Mouse (Mus musculus): ENCODE measurements at regions not wholly inside any gene's neighbourhood (a gene's known extent, or its start where the extent isn't known, plus 50 kb on each side); places are given as distances from the start of the nearest gene placed in this dataset.

DNA sequence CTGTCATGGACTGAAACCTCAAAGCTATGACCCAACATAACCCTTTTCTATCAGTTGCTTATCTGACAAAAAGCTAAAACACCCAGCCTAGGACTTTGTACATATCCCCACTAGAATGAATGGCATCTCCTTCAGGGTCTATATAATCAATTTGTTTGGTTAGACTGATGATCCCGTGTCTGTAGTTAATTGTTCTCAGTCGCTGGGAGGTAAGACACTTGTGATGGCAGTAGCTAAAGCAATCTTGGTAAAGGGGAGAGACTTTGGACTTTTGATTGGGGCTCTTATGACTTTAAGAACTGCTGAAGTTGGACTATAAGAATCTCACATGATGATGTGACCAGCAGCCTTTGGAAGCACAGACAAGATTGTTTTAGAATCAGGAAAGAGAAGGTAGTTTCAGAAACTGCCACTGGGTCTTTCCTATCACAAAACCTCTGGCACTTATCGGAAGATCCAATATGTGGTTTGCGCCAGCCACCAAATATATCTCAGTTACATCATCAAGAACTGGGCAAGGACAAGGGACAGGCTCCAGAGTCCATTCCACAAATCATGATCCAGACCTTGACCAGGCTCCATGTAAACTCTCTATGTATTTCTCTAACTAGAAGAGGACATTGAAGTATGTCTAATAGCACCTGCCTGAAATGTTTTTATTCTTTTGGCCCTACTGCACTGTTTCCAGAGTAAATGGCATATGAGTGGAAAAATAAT is 183.1 kb downstream of the Sp3 start:
- H3K27me3 ChIP-seq (ENCODE audit: control insufficient read depth, insufficient read depth, low read length) = no peaks in the 10 kb centered on the region
- no peak overlapping the region for H3K27ac ChIP-seq
- intact Hi-C loops (cut with DNase I) = no loop called here
- no peak overlapping the region for H3K4me3 ChIP-seq
- no peak overlapping the region for H3K9ac ChIP-seq (ENCODE audit: low read depth, low read length)
- H3K79me2 ChIP-seq (replicated peaks; ENCODE audit: control insufficient read depth, insufficient read depth, low read length) = no peaks in the 10 kb centered on the region
- H3K4me1 ChIP-seq (ENCODE audit: control insufficient read depth, insufficient read depth, low read length) = no peaks in the 10 kb centered on the region
- WGBS = 75% methylated on average over 4 of the region's 4 CpGs
- no peak for DNase-seq
- no peaks in the 10 kb centered on the region for H3K36me3 ChIP-seq (ENCODE audit: control insufficient read depth, insufficient read depth, low read length)
- TF ChIP-seq EP300 (IDR thresholded peaks at IDR 0.05; ENCODE audit: insufficient read depth, low read depth, low read length) = no peak
- no peak for TF ChIP-seq POLR2A (IDR thresholded peaks at IDR 0.05; ENCODE audit: insufficient read depth, low read depth, low read length)
- TF ChIP-seq CTCF (IDR thresholded peaks at IDR 0.05) = no peak

DNA sequence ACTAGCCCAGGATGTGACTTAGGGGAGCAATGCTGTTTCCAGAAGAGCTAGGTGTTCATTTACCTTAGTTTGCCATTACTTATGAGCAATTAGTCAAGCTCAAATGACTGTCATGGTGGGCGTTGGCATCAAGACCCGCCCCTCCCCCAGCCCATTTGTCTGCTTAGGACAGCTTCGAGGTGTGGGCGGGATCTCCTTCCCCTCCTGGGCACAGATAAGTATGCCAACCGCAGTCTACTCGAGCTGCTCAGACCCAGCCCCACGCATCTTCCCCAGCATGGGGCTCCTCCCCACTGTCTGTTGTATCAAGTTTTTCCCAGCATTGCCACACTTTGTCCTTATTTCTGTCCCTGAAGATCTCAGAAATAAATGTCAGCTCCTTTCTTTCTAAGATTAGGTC is 179.6 kb downstream of the Sp3 start:
- Histone ChIP-seq H3K9ac (ENCODE audit: low read depth, low read length) (no peak overlapping the region), H3K4me1 (ENCODE audit: control insufficient read depth, insufficient read depth, low read length) (no peaks in the 10 kb centered on the region), H3K79me2 (replicated peaks; ENCODE audit: control insufficient read depth, insufficient read depth, low read length) (no peaks in the 10 kb centered on the region), H3K27me3 (ENCODE audit: control insufficient read depth, insufficient read depth, low read length) (no peaks in the 10 kb centered on the region), H3K27ac (no peak overlapping the region), H3K4me3 (no peak overlapping the region), H3K36me3 (ENCODE audit: control insufficient read depth, insufficient read depth, low read length) (no peaks in the 10 kb centered on the region)
- intact Hi-C loops (cut with DNase I) = no loop called here
- DNase-seq = no peak
- WGBS = 56% methylated on average over 7 of the region's 7 CpGs
- no peak for TF ChIP-seq EP300 (IDR thresholded peaks at IDR 0.05; ENCODE audit: insufficient read depth, low read depth, low read length)
- TF ChIP-seq POLR2A (IDR thresholded peaks at IDR 0.05; ENCODE audit: insufficient read depth, low read depth, low read length) = no peak
- TF ChIP-seq CTCF (IDR thresholded peaks at IDR 0.05) = no peak

DNA sequence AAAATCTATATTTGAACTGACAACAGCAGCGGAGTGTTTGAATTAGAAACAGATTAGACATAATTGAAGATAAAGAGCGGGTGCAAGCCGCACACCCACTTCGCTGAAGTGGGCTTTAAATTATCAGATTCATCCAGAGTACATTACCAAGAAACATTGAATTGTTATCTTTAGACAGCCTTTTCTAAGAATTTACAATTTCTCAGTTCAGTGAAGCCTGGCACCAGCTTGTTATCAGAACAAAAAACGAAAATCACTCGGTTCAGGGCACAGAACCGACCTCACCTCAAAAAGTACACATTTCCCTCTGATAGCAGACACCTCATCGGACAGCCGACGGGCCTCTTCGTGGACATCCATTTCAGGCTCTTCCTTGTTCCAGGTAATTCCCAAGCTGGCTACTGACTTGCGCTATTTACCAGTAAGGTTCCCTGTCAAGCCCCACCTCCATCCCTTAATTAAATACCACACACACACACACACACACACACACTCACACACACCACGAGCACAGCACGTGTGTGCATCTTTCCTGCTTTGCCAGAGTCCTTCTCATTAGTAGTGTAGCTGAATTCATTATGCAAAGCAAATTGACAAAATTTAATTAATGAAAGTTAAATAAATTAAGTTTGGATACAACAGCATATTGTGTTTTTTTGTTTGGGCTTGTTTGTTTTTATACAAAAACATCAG is 166.8 kb downstream of the Sp3 start:
- Histone ChIP-seq H3K27ac (no peak overlapping the region), H3K9ac (ENCODE audit: low read depth, low read length) (no peak overlapping the region), H3K79me2 (replicated peaks; ENCODE audit: control insufficient read depth, insufficient read depth, low read length) (no peaks in the 10 kb centered on the region), H3K4me3 (no peak overlapping the region), H3K4me1 (ENCODE audit: control insufficient read depth, insufficient read depth, low read length) (no peaks in the 10 kb centered on the region), H3K36me3 (ENCODE audit: control insufficient read depth, insufficient read depth, low read length) (no peaks in the 10 kb centered on the region), H3K27me3 (ENCODE audit: control insufficient read depth, insufficient read depth, low read length) (no peaks in the 10 kb centered on the region; the same call in 1 of the 2 replicates)
- WGBS = 79% methylated on average over 14 of the region's 14 CpGs
- DNase-seq = no peak
- intact Hi-C loops (cut with DNase I) = no loop called here
- TF ChIP-seq POLR2A (IDR thresholded peaks at IDR 0.05; ENCODE audit: insufficient read depth, low read depth, low read length) = no peak
- TF ChIP-seq CTCF (IDR thresholded peaks at IDR 0.05) = no peak
- no peak for TF ChIP-seq EP300 (IDR thresholded peaks at IDR 0.05; ENCODE audit: insufficient read depth, low read depth, low read length)

DNA sequence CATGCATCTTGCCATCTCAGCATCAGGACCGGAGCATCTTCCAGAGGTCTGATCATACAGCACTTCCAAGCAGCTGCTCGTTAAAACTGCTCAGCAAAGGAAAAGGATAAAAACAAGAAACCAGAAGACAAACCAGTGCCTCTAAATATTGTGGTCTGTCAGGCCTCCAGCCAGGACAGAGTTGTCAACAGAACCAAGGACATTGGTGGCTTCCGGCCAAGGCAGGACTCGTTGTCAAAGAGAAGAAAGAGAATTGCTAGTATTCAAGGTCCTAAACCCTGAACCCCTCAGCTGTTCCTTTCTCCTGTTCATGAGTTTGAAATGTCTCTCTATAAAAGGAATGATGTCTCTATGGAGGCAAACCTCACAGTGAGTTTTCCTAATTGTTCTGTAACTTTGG is 155.0 kb downstream of the Sp3 start:
- no peaks in the 10 kb centered on the region for H3K36me3 ChIP-seq (ENCODE audit: control insufficient read depth, insufficient read depth, low read length)
- H3K79me2 ChIP-seq (replicated peaks; ENCODE audit: control insufficient read depth, insufficient read depth, low read length) = no peaks in the 10 kb centered on the region
- TF ChIP-seq EP300 (IDR thresholded peaks at IDR 0.05; ENCODE audit: insufficient read depth, low read depth, low read length) (no peak), POLR2A (IDR thresholded peaks at IDR 0.05; ENCODE audit: insufficient read depth, low read depth, low read length) (no peak), CTCF (IDR thresholded peaks at IDR 0.05) (no peak)
- 49% methylated on average over 4 of the region's 4 CpGs for WGBS
- no peak for DNase-seq
- no peaks in the 10 kb centered on the region for H3K27me3 ChIP-seq (ENCODE audit: control insufficient read depth, insufficient read depth, low read length)
- no peak overlapping the region for H3K9ac ChIP-seq (ENCODE audit: low read depth, low read length)
- no peak overlapping the region for H3K27ac ChIP-seq
- intact Hi-C loops (cut with DNase I) = no loop called here
- no peaks in the 10 kb centered on the region; the same call in 1 of the 2 replicates for H3K4me1 ChIP-seq (ENCODE audit: control insufficient read depth, insufficient read depth, low read length)
- no peak overlapping the region for H3K4me3 ChIP-seq

DNA sequence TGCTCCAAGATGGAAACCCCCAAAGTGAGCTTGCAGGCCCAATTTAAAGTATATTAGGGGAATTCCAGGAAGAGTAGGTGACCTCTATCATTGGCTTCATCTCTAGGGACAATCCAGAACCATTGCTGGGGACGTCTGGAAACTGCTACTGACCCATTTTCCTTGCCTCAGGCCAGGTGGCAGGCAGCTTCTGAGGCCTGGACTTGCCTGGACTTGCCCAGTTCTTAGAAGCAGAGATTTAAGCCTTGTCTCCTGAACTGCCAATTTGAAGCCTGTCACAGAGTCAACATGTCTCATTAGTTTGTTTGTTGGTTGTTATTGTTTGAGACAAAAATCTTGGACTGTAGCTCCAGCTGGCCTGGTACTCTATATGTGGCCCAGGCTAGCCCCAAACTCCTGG is 151.1 kb downstream of the Sp3 start:
- Histone ChIP-seq H3K4me3 (no peak overlapping the region), H3K4me1 (ENCODE audit: control insufficient read depth, insufficient read depth, low read length) (no peaks in the 10 kb centered on the region; the same call in 1 of the 2 replicates), H3K27ac (no peak overlapping the region), H3K36me3 (ENCODE audit: control insufficient read depth, insufficient read depth, low read length) (no peaks in the 10 kb centered on the region), H3K79me2 (replicated peaks; ENCODE audit: control insufficient read depth, insufficient read depth, low read length) (no peaks in the 10 kb centered on the region), H3K27me3 (ENCODE audit: control insufficient read depth, insufficient read depth, low read length) (no peaks in the 10 kb centered on the region), H3K9ac (ENCODE audit: low read depth, low read length) (no peak overlapping the region)
- no peak for DNase-seq
- WGBS = 34% methylated on average over 1 of the region's 1 CpGs
- intact Hi-C loops (cut with DNase I) = no loop called here
- TF ChIP-seq CTCF (IDR thresholded peaks at IDR 0.05) (no peak), EP300 (IDR thresholded peaks at IDR 0.05; ENCODE audit: insufficient read depth, low read depth, low read length) (no peak), POLR2A (IDR thresholded peaks at IDR 0.05; ENCODE audit: insufficient read depth, low read depth, low read length) (no peak)

DNA sequence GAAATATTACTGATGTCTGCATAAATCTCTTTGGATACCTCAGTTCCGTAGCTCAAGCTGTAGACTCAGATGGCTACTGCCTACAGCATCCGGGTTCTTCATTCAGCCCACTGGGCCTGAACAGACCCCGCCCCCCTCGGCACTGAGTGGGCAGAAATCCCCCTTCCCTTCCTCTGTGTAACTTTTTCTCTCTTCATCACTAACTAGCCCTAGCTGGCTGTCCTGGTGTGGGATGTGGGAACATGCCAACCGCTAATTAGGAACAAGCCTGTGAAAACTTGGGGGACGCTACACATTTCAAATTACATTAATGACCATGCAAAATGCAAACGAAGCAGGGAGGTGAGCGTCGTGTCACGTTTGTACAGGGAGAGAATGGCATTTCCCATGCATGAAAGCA is 147.5 kb downstream of the Sp3 start:
- no peaks in the 10 kb centered on the region for H3K79me2 ChIP-seq (replicated peaks; ENCODE audit: control insufficient read depth, insufficient read depth, low read length)
- TF ChIP-seq CTCF (IDR thresholded peaks at IDR 0.05) (no peak), POLR2A (IDR thresholded peaks at IDR 0.05; ENCODE audit: insufficient read depth, low read depth, low read length) (no peak), EP300 (IDR thresholded peaks at IDR 0.05; ENCODE audit: insufficient read depth, low read depth, low read length) (no peak)

More for the DNA sequence above, 147.5 kb downstream of the Sp3 start:
- H3K27ac ChIP-seq = no peak overlapping the region
- no peak overlapping the region for H3K4me3 ChIP-seq
- no peaks in the 10 kb centered on the region for H3K36me3 ChIP-seq (ENCODE audit: control insufficient read depth, insufficient read depth, low read length)
- 89% methylated on average over 10 of the region's 10 CpGs for WGBS
- no peaks in the 10 kb centered on the region for H3K4me1 ChIP-seq (ENCODE audit: control insufficient read depth, insufficient read depth, low read length)
- DNase-seq = no peak
- no peak overlapping the region for H3K9ac ChIP-seq (ENCODE audit: low read depth, low read length)
- intact Hi-C loops (cut with DNase I) = no loop called here
- no peaks in the 10 kb centered on the region for H3K27me3 ChIP-seq (ENCODE audit: control insufficient read depth, insufficient read depth, low read length)
